Mouse (Mus musculus): Measurements from ENCODE around the gene Ankrd34a.
A peak's percentile ranks its signal among the peaks of the same experiment; 100 is the strongest.
"Not testable (repeated sequence)": the region's sequence is repeated elsewhere in the genome, so short reads cannot be mapped to it uniquely, and the experiment has no call there.

Gene Ankrd34a

GRCm38 (mm10) chr3:96579885-96580454 lies 16.5 kb upstream of the Ankrd34a start:
- DNase-seq (ENCODE audit: low spot score): peak; percentile 93

GRCm38 (mm10) chr3:96581141-96581540 lies 15.3 kb upstream of the Ankrd34a start:
- peak; percentile 47 for DNase-seq (ENCODE audit: low spot score)

DNA sequence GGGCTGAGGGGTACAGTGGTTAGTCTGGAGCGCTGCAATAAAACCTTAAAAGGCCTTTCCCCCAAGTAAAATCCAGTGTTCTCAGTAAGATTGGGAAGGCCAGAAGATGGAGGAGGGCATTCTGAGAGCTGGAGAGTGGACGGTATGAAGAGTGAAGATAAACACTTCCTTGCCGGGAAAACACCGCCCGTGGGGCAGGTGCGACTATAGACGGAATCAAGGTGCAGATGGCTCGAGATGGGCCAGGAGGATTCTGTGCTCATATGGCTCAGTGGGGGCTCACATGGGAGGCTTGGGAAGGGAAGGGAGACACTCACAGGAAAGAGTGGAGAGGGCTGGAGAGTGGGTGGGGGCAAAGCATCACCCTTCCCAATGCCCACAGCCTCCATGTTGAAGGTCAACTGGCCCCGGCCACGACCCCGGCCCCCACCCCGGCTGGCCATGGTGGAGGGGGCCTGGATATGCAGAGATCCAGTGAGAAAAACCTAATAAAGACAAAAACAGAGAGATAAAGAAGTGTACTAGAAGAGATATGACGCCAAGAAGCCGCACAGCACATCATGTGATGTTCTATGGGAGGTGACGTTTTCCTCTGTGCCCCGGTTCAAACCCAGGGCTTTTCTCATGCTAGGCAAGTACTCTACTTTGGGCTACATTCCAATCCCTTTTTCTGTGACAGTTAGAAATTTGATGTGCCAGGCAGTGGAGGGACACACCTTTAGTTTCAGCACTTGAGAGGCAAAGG lies 14.5 kb upstream of the Ankrd34a start:
- DNase-seq (ENCODE audit: low spot score): peak; percentile 40

GRCm38 (mm10) chr3:96583386-96583785 lies 13.1 kb upstream of the Ankrd34a start:
- peak; percentile 39 for DNase-seq (ENCODE audit: low spot score)

DNA sequence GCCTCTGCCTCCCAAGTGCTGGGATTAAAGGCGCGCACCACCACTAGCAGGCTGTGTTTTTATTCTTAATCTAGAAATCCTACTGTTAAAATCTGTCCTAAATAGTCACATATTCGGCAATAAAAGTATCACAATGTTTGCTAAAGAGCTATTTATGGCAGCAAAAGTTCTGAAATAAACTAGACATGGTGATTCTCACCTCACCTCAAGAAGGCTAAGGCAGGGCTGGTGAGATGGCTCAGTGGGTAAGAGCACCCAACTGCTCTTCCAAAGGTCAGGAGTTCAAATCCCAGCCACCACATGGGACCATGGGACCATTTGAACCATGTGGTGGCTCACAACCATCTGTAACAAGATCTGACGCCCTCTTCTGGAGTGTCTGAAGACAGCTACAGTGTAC lies 5.8 kb upstream of the Ankrd34a start:
- DNase-seq (ENCODE audit: low spot score): no peak

- no peak for DNase-seq (ENCODE audit: low spot score)
Measured at GRCm38 (mm10) chr3:96593374-96593773, 3.1 kb upstream of the Ankrd34a start.

GRCm38 (mm10) chr3:96593790-96594560 lies 2.5 kb upstream of the Ankrd34a start, which contains the start of gene Polr3gl:
Gene Polr3gl (minus strand): TSS chr3:96594181.
- peak; percentile 96 for DNase-seq (ENCODE audit: low spot score)

DNA sequence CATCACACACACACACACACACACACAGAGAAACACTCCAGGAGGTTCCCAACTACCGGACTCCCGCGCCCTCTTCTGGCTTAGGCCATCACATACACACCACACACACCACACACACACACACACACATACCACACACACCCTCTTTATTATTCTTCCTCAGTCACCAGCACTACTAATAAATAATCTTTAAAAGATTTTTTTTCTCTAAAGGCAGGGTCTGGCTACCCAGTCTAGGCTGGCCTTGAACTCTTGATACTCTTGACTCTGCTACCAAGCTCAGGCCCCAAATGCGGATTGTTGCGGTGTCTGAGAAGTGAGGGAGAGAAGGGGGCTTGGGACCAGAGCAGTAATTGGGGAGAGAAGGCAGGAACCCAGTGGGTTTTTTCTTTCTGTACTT lies 1.6 kb upstream of the Ankrd34a start:
- no peak for DNase-seq (ENCODE audit: low spot score)

- DNase-seq (ENCODE audit: low spot score): no peak
Measured at GRCm38 (mm10) chr3:96595661-96596060, 775 bp upstream of the Ankrd34a start.

DNA sequence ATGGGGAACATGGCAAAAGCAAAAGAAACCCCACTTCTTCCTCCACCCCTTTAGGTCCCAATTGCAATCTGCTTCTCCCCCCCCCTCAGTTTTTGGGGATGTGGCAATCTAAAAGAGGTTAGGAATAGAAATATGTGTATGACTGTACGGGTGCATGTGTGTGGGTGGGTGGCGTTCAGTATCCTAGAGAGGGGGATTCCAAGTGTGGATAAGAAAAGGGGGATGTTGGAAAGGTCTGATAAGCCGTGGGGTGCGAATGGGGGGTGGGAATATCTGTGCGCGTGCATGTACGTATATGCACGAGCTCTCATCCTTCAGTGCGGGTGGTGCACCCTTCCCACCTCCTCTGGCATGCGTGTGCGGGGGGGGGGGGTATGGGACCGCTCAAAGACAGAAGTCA lies 419 bp downstream of the Ankrd34a start:
- no peak for DNase-seq (ENCODE audit: low spot score)

- peak; percentile 57 for DNase-seq (ENCODE audit: low spot score)
Measured at GRCm38 (mm10) chr3:96597435-96597891, 1.0 kb downstream of the Ankrd34a start.

DNA sequence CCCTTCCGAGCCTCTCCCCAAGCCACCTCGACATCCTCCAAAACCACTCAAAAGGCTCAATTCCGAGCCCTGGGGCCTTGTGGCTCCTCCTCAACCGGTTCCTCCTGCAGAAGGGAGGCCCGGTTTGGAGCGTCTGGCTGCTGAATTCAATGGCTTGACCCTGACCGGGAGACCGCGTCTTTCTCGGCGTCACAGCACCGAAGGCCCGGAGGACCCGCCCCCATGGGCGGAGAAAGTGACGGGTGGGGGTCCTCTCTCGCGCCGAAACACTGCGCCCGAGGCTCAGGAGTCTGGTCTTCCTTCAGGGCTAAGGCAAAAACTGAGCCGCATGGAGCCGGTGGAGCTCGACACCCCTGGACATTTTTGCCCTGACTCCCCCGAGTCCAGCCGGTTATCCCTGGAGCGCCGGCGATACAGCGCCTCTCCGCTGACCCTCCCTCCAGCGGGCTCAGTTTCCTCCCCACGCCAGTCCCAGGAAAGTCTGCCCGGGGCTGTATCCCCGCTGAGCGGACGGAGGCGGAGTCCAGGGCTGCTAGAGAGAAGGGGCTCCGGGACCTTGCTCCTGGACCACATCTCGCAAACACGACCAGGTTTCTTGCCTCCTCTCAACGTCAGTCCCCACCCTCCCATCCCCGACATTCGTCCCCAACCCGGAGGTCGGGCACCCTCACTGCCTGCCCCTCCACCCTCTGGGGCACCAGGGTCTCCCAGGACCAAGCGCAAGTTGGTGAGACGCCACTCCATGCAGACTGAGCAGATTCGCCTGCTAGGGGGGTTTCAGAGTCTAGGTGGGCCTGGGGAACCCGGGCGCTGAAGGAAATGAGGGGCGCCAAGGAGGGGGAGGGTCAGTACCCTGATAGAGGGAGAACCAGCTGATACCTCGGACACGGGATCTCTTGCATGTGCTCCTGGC lies 2.0 kb downstream of the Ankrd34a start:
- DNase-seq (ENCODE audit: low spot score): peak; percentile 81

- DNase-seq (ENCODE audit: low spot score): no peak
Measured at GRCm38 (mm10) chr3:96599069-96599393, 2.6 kb downstream of the Ankrd34a start.

DNA sequence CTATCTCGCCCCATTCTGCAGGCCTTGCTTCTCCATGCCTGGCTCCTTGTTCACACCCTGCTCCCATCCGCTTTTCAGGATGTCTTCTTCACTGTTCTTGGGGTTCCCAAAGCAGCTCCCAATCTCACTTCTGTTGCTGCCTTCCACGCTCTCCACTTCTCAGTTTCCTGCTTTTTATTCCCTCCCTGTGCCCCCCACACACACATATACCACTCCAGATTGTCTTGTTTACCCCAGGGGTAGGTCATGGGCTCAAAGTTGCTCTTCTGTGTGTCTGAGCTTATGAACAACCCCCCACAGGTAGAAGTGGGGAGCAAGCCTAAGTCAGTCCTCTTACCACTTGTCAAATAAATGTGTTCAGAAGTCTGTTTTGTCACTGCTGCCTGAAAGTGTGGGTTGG lies 3.0 kb downstream of the Ankrd34a start:
- DNase-seq (ENCODE audit: low spot score): no peak

- DNase-seq (ENCODE audit: low spot score): peak; percentile 93
Measured at GRCm38 (mm10) chr3:96600639-96601250, 4.3 kb downstream of the Ankrd34a start, which contains the start of gene Lix1l. Gene Lix1l (plus strand): TSS chr3:96601149.

GRCm38 (mm10) chr3:96601251-96601787 lies 4.9 kb downstream of the Ankrd34a start:
- DNase-seq (ENCODE audit: low spot score): peak; percentile 79

DNA sequence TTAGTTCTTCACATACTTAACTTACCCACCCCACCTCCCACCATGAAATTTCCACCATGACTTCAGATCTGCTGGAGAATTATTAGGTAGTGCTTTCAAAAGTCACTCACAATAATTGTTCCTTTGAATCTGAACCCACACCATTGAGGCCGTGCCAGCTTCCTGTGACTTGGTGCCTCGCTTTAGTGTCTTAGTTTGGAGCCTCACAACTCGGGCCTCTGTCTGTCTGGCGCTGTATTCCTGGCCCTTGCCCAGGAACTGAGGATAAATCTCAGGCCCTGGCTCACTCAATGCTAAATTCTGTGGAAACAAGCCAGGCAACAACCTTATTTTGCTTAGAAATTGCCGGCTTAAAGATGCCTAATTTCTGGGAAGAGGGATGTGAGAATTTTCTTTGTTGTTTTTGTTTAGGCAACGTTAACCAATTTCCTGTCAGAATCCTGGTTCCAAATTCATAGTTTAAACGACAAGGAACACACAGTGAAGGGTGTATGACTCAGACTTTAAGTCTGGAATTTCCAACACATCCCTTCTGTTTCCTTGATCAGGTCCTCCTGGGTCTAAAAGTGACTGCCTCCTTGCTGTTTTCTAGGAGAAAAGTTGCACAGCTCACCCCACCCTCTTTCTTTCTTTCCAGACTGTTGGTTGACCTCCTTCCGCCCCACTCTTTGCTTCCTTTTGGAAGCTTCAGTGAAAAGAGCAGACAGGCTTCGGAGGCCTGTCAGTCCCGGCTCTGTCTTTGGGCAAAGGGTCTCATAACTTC lies 5.7 kb downstream of the Ankrd34a start:
- peak; percentile 59 for DNase-seq (ENCODE audit: low spot score)

GRCm38 (mm10) chr3:96602704-96603084 lies 6.3 kb downstream of the Ankrd34a start:
- DNase-seq (ENCODE audit: low spot score): no peak

GRCm38 (mm10) chr3:96603311-96603710 lies 6.9 kb downstream of the Ankrd34a start:
- DNase-seq (ENCODE audit: low spot score): no peak

- not testable (repeated sequence) for DNase-seq (ENCODE audit: low spot score)
Measured at GRCm38 (mm10) chr3:96606007-96606406, 9.6 kb downstream of the Ankrd34a start.

Measured in testis, postnatal 10 days (tissue).